Mouse (Mus musculus): ENCODE results near the gene Pdcd10. TPM values are rescaled to one million over a fixed set of nuclear protein-coding genes. Genes with fewer than 3 reads are reported as not detected.

Gene Pdcd10
- 95.3 and 96.2 TPM in 2 replicates for polyA plus RNA-seq (2014; fragmentation: Nextera tagmentation; extraction: Ambion mirVana)

DNA sequence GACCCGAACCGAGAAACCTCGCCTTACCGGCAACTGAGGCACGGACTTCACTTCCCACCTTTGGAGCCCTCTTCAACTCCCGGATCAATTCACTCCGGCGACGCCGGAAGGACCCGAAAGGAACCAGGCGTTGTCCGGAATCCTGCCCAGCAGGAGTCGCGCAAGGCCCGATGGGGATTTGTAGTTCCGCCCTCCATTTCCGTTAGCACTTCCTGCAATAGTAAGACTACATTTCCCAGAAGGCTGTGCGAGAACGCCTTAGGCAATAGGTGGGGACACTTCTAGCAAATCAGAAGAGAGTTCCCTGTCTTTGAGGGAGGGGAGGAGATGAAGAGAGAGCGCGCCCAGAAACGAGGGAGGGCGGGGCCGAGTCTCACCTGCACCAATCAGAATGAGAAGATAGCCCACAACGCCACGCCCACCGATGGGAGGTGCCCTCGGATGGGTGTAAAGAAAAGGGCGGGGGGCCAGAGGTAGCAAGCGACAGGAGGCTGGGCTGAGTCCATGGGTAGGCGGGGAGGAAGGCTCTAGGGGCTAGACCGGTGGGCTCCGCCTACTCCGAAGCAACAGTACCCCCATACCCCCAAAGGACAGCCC, at the start of gene Pdcd10:
Gene Pdcd10, minus strand, starts transcription at position 162 of the 597 bp plus-strand sequence.
- WGBS: under 1% methylated on average over 35 of the region's 35 CpGs
- H3K9ac ChIP-seq: peak within 1 kb of the TSS; percentile 78
- peak within 1 kb of the TSS; percentile 88 for H3K4me2 ChIP-seq (replicated peaks)
- peaks cover 19% of the 10 kb centered on the region; the same call in 1 of the 2 replicates for H3K4me1 ChIP-seq (replicated peaks; ENCODE audit: control insufficient read depth, insufficient read depth, low read length)
- H3K36me3 ChIP-seq (replicated peaks; ENCODE audit: control insufficient read depth, insufficient read depth): no peaks in the 10 kb centered on the region
- peak; percentile 100 for DNase-seq (ENCODE audit: low spot score)
- peak; percentile 97 for ATAC-seq (ENCODE audit: low FRiP score)
- H3K27ac ChIP-seq: peak within 1 kb of the TSS; percentile 78
- H3K27me3 ChIP-seq (ENCODE audit: control insufficient read depth, insufficient read depth, low read length): no peaks in the 10 kb centered on the region
- H3K9me3 ChIP-seq (ENCODE audit: control insufficient read depth, low read length): no peaks in the 10 kb centered on the region
- H3K4me3 ChIP-seq (replicated peaks; ENCODE audit: low read length): peak within 1 kb of the TSS; percentile 94

DNA sequence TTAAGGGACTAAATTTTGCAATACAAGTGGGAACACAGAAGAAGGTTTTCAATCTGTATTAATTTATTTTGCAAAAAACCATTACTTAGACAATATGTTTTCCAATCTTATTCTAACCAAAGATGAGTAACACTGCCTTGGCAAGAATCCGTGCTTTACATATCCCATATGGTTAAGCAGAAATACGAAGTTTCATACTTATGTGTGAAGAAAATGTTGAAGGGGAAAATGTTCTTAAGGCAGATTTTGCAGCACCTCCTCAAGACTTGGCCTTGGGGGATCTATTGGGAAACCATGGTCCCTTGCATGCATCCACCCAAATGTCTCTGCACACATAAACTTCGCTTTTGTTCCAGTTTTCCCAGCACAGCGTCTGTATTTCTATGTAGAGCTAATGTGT, 28.2 kb upstream of the Pdcd10 start:
- no peak overlapping the region for H3K4me3 ChIP-seq (replicated peaks; ENCODE audit: low read length)
- no peak overlapping the region for H3K27ac ChIP-seq
- H3K9me3 ChIP-seq (ENCODE audit: control insufficient read depth, low read length): no peaks in the 10 kb centered on the region
- no peaks in the 10 kb centered on the region for H3K4me1 ChIP-seq (replicated peaks; ENCODE audit: control insufficient read depth, insufficient read depth, low read length)
- no peak overlapping the region for H3K9ac ChIP-seq
- 91% methylated on average over 4 of the region's 4 CpGs for WGBS
- no peak for ATAC-seq (ENCODE audit: low FRiP score)
- H3K27me3 ChIP-seq (ENCODE audit: control insufficient read depth, insufficient read depth, low read length): no peaks in the 10 kb centered on the region
- no peaks in the 10 kb centered on the region for H3K36me3 ChIP-seq (replicated peaks; ENCODE audit: control insufficient read depth, insufficient read depth)
- DNase-seq (ENCODE audit: low spot score): no peak
- no peak overlapping the region for H3K4me2 ChIP-seq (replicated peaks)

DNA sequence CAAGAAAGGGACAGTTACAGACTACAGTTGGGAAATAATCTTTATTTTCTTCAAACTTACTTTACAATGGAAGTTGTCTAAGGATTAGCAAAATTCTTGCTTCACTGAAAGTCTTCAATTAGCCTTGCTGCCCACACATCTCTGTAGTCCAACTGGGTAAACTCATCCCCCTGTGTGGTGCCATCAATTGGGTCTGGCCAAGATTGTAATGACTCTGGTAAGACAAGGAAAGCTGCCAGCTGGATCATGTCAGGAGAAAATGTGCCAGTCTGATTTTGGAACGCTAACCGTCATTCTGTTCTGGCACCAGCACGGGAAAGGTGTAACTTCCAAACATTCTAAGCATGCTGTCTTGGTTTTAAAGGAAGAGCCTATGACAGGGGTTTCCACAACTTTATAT, 26.6 kb upstream of the Pdcd10 start:
- no peak for ATAC-seq (ENCODE audit: low FRiP score)
- H3K4me3 ChIP-seq (replicated peaks; ENCODE audit: low read length): no peak overlapping the region
- no peaks in the 10 kb centered on the region for H3K36me3 ChIP-seq (replicated peaks; ENCODE audit: control insufficient read depth, insufficient read depth)
- H3K4me1 ChIP-seq (replicated peaks; ENCODE audit: control insufficient read depth, insufficient read depth, low read length): no peaks in the 10 kb centered on the region
- 89% methylated on average over 3 of the region's 3 CpGs for WGBS
- no peak overlapping the region for H3K27ac ChIP-seq
- H3K9ac ChIP-seq: no peak overlapping the region
- H3K4me2 ChIP-seq (replicated peaks): no peak overlapping the region
- no peaks in the 10 kb centered on the region for H3K27me3 ChIP-seq (ENCODE audit: control insufficient read depth, insufficient read depth, low read length)
- DNase-seq (ENCODE audit: low spot score): no peak
- H3K9me3 ChIP-seq (ENCODE audit: control insufficient read depth, low read length): no peaks in the 10 kb centered on the region

DNA sequence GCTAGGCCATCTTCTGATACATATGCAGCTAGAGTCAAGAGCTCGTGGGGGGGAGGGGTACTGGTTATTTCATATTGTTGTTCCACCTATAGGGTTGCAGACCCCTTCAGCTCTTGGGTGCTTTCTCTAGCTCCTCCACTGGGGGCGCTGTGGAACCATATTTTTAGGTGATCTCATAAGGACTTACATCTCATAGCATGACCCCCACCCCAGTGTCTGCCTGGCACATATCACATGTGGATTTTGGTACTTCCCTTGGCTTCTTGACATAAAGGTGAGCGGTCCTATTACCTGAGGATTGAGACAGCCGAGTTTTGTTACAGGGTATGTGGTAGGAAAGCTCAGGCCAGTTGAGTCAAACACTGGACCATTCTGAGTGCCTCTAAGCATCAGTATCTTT, 22.7 kb upstream of the Pdcd10 start:
- no peak for DNase-seq (ENCODE audit: low spot score)

DNA sequence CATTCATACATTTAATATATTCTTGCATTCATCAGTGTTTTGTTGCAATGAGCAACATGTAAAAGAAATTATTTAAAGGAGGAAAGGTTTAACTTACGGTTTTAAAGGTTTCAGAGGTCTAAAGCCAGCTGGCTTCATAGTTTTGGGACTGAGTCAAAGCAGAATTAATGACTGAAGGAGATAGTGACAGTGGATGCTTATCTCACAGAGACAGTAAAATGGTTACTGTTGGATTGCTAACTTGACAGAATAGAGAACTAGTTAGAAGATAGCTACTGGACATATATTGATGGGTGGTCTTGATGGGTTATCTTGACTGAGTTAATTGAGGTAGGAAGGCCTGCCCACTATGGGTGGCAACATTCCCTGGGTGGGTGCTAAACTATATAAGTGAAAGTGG, 18.9 kb upstream of the Pdcd10 start:
- no peak overlapping the region for H3K9ac ChIP-seq
- no peaks in the 10 kb centered on the region for H3K4me1 ChIP-seq (replicated peaks; ENCODE audit: control insufficient read depth, insufficient read depth, low read length)
- no peak overlapping the region for H3K27ac ChIP-seq
- H3K27me3 ChIP-seq (ENCODE audit: control insufficient read depth, insufficient read depth, low read length): no peaks in the 10 kb centered on the region
- DNase-seq (ENCODE audit: low spot score) (no peak), ATAC-seq (ENCODE audit: low FRiP score) (no peak)
- H3K4me2 ChIP-seq (replicated peaks): no peak overlapping the region
- H3K9me3 ChIP-seq (ENCODE audit: control insufficient read depth, low read length): no peaks in the 10 kb centered on the region
- 86% methylated on average over 1 of the region's 1 CpGs for WGBS
- H3K36me3 ChIP-seq (replicated peaks; ENCODE audit: control insufficient read depth, insufficient read depth): no peaks in the 10 kb centered on the region
- H3K4me3 ChIP-seq (replicated peaks; ENCODE audit: low read length): no peak overlapping the region

More for the DNA sequence above, 22.7 kb upstream of the Pdcd10 start:
- Histone ChIP-seq H3K27ac (no peak overlapping the region), H3K4me3 (replicated peaks; ENCODE audit: low read length) (no peak overlapping the region), H3K36me3 (replicated peaks; ENCODE audit: control insufficient read depth, insufficient read depth) (no peaks in the 10 kb centered on the region), H3K4me2 (replicated peaks) (no peak overlapping the region), H3K9ac (no peak overlapping the region), H3K9me3 (ENCODE audit: control insufficient read depth, low read length) (no peaks in the 10 kb centered on the region), H3K27me3 (ENCODE audit: control insufficient read depth, insufficient read depth, low read length) (no peaks in the 10 kb centered on the region), H3K4me1 (replicated peaks; ENCODE audit: control insufficient read depth, insufficient read depth, low read length) (no peaks in the 10 kb centered on the region)
- ATAC-seq (ENCODE audit: low FRiP score): no peak
- WGBS: 50% methylated on average over 4 of the region's 4 CpGs

DNA sequence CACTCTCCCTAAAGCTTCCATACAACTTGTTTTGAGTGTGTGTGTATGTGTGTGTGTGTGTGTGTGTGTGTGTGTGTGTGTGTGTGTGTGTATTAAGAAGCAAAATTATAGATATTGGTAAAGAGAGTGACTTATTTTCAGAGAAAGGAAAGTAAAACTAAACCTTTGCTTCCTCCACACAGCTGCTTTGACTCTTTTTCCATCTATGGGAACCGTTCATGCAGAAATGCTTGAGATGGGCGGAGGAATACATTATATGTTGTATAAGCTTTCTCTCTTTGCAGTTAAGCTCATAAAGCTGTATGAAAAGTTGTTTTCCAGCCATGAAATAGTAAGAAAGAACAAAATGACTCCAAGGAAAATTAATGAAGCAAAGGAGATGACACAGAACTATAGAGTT, 17.4 kb upstream of the Pdcd10 start:
- H3K4me1 ChIP-seq (replicated peaks; ENCODE audit: control insufficient read depth, insufficient read depth, low read length): no peaks in the 10 kb centered on the region

DNA sequence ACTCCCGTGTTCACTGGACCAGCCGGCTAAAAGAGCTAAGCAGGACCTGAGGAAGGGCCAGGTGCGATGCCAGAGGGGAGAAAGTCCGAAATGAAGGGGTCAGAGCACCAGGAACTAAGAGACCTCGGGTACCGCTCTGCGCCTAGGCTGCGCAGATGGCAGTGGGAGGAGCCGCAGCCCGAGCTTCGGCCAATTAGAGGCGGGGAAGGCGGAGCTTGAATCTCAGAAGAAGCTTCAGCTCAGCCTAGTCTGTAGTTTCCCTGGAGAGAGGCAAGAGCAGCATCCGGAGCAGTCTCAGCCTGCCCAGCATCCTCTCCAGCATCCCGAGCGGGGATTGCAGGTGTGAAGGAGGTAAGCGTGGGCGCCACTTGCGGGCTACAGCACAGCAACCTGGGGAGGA, 636 bp upstream of the Pdcd10 start, which contains the start of gene Serpini1:
Gene Serpini1, plus strand, starts transcription at position 256 of the 400 bp plus-strand sequence.
- under 1% methylated on average over 19 of the region's 19 CpGs for WGBS
- ATAC-seq (ENCODE audit: low FRiP score) (peak; percentile 95), DNase-seq (ENCODE audit: low spot score) (peak; percentile 87)
- Histone ChIP-seq H3K4me2 (replicated peaks) (peak within 1 kb of the TSS; percentile 88), H3K4me1 (replicated peaks; ENCODE audit: control insufficient read depth, insufficient read depth, low read length) (peaks cover 19% of the 10 kb centered on the region; the same call in 1 of the 2 replicates), H3K27me3 (ENCODE audit: control insufficient read depth, insufficient read depth, low read length) (no peaks in the 10 kb centered on the region), H3K36me3 (replicated peaks; ENCODE audit: control insufficient read depth, insufficient read depth) (no peaks in the 10 kb centered on the region), H3K4me3 (replicated peaks; ENCODE audit: low read length) (peak within 1 kb of the TSS; percentile 94), H3K9me3 (ENCODE audit: control insufficient read depth, low read length) (no peaks in the 10 kb centered on the region), H3K27ac (peak within 1 kb of the TSS; percentile 78), H3K9ac (peak within 1 kb of the TSS; percentile 78)

More for the DNA sequence above, 17.4 kb upstream of the Pdcd10 start:
- Histone ChIP-seq H3K36me3 (replicated peaks; ENCODE audit: control insufficient read depth, insufficient read depth) (no peaks in the 10 kb centered on the region), H3K4me2 (replicated peaks) (no peak overlapping the region), H3K27me3 (ENCODE audit: control insufficient read depth, insufficient read depth, low read length) (no peaks in the 10 kb centered on the region), H3K4me3 (replicated peaks; ENCODE audit: low read length) (no peak overlapping the region), H3K9ac (no peak overlapping the region), H3K9me3 (ENCODE audit: control insufficient read depth, low read length) (no peaks in the 10 kb centered on the region), H3K27ac (no peak overlapping the region)
- no peak for DNase-seq (ENCODE audit: low spot score)
- no peak for ATAC-seq (ENCODE audit: low FRiP score)
- 56% methylated on average over 2 of the region's 2 CpGs for WGBS

DNA sequence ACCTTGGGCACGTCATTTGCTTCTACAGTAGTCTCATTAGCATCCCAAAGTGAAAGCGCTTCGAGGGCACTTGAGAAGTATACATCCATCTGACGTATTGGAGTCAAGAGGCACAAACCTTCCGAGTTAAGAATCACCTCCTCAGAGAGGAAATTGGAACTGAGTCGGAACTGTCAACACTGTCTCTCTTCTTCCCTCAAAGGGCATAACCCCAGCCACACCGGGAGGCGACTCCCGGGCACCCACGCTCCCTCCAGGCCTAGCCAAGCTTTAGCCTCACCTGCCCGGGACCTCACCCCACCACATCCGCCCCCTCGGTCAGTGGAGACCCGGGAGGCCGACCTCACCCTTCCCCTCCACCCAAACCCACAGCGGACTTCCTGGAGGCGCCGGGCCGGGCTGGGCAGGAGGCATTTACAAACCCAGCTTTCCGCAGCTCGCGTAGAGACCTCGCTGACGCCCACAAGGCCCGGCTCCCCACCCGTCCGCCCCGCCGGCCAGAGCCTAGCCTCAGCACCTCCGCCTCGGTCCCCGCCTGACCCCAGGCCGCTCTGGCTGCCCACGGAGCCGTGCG, 448 bp downstream of the Pdcd10 start:
- Histone ChIP-seq H3K4me3 (replicated peaks; ENCODE audit: low read length) (peak overlapping the region; percentile 94), H3K9ac (peak overlapping the region; percentile 78), H3K4me1 (replicated peaks; ENCODE audit: control insufficient read depth, insufficient read depth, low read length) (peaks cover 19% of the 10 kb centered on the region; the same call in 1 of the 2 replicates), H3K9me3 (ENCODE audit: control insufficient read depth, low read length) (no peaks in the 10 kb centered on the region), H3K27me3 (ENCODE audit: control insufficient read depth, insufficient read depth, low read length) (no peaks in the 10 kb centered on the region), H3K4me2 (replicated peaks) (peak overlapping the region; percentile 88), H3K36me3 (replicated peaks; ENCODE audit: control insufficient read depth, insufficient read depth) (no peaks in the 10 kb centered on the region), H3K27ac (peak overlapping the region; percentile 72)
- no peak for DNase-seq (ENCODE audit: low spot score)
- ATAC-seq (ENCODE audit: low FRiP score): peak; percentile 49; the same call in 1 of the 2 replicates
- under 1% methylated on average over 36 of the region's 36 CpGs for WGBS

DNA sequence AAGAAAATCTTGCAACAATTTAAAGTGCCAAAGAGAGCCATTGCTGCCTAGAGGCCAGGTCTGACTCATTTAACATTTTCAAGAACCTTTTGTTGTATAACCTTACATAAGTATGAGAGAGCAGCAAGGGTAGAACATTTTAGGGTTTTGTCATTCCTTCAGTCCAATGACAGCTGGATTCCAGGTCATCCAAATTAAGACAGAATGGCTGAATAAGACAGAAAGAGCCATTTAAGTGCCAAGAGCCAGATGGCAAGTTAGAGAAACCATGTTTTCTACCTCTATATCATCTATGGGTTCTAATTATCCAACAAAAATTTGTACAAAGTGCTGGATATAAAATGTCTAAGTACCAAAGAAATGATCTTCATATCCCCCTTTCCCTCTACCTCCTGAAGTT, 5.4 kb downstream of the Pdcd10 start:
- H3K36me3 ChIP-seq (replicated peaks; ENCODE audit: control insufficient read depth, insufficient read depth): no peaks in the 10 kb centered on the region
- DNase-seq (ENCODE audit: low spot score): no peak

More for the DNA sequence above, 5.4 kb downstream of the Pdcd10 start:
- H3K27me3 ChIP-seq (ENCODE audit: control insufficient read depth, insufficient read depth, low read length): no peaks in the 10 kb centered on the region
- H3K4me2 ChIP-seq (replicated peaks): no peak overlapping the region
- no peak overlapping the region for H3K27ac ChIP-seq
- ATAC-seq (ENCODE audit: low FRiP score): no peak
- peaks cover 7% of the 10 kb centered on the region; the same call in 1 of the 2 replicates for H3K4me1 ChIP-seq (replicated peaks; ENCODE audit: control insufficient read depth, insufficient read depth, low read length)
- no peak overlapping the region for H3K9ac ChIP-seq
- no peaks in the 10 kb centered on the region for H3K9me3 ChIP-seq (ENCODE audit: control insufficient read depth, low read length)
- no peak overlapping the region for H3K4me3 ChIP-seq (replicated peaks; ENCODE audit: low read length)

Measured in hindbrain, embryonic 14.5 days (tissue).